Mouse (Mus musculus): ENCODE measurements around the gene Tmem247. TPM values are rescaled to one million over a fixed set of nuclear protein-coding genes. Genes with fewer than 3 reads are reported as not detected.
A peak's percentile ranks its signal among the peaks of the same experiment; 100 is the strongest.

Gene Tmem247
- polyA plus RNA-seq, 2 experiments, result not detected

DNA sequence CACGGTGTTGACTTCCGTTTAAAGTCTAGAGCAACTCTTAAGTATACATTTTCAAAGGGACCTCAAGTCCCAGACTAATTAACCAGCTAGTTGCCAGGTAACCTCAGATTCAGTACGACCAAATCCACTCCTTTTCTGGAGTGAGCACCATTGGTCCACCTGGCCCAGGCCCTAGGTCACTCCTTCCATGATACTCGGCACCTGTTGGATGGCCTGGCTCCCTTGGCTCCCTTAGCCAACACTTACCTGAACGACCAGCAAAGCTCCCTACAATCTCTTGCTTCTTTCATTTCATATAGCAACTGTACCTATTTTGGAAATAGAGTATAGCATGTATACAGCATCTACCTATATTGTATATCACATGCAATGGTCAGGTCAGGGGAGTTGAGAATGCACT lies 16.6 kb upstream of the Tmem247 start:
- H3K27ac ChIP-seq, result no peak overlapping the region
- H3K9me3 ChIP-seq (ENCODE audit: control insufficient read depth, low read length), result no peaks in the 10 kb centered on the region
- H3K4me3 ChIP-seq (ENCODE audit: insufficient read depth in 1 of 2, low read depth in 2 of 2, low read length in 2 of 2), result no peak overlapping the region
- DNase-seq (ENCODE audit: low read depth in 3 of 3, low spot score in 3 of 3) (no peak), ATAC-seq (ENCODE audit: insufficient read depth) (no peak)
- H3K36me3 ChIP-seq (replicated peaks; ENCODE audit: control insufficient read depth, insufficient read depth, low read depth), result no peaks in the 10 kb centered on the region
- 62% methylated on average over 5 of the region's 5 CpGs for WGBS (ENCODE audit: insufficient replicate concordance)
- H3K4me2 ChIP-seq (ENCODE audit: low read depth), result no peak overlapping the region
- H3K9ac ChIP-seq (replicated peaks), result no peak overlapping the region
- TF ChIP-seq CTCF (IDR thresholded peaks at IDR 0.05; ENCODE audit: low read depth) (no peak), EP300 (IDR thresholded peaks at IDR 0.05; ENCODE audit: low read depth) (no peak)
- H3K27me3 ChIP-seq (ENCODE audit: control insufficient read depth, insufficient read depth, low read length), result no peaks in the 10 kb centered on the region
- peaks cover 0 to 3% of the 10 kb centered on the region in 2 experiments; a peak in 2 of 4 replicates for H3K4me1 ChIP-seq (replicated peaks; ENCODE audit: control insufficient read depth in 2 of 2, insufficient read depth in 2 of 2, low read length in 1 of 2)

GRCm38 (mm10) chr17:86902399-86903067 lies 14.6 kb upstream of the Tmem247 start:
- TF ChIP-seq EP300 (IDR thresholded peaks at IDR 0.05; ENCODE audit: low read depth), result no peak
- no peak for TF ChIP-seq CTCF (IDR thresholded peaks at IDR 0.05; ENCODE audit: low read depth)
- H3K27me3 ChIP-seq (ENCODE audit: control insufficient read depth, insufficient read depth, low read length), result no peaks in the 10 kb centered on the region
- ATAC-seq (ENCODE audit: insufficient read depth) (no peak), DNase-seq (ENCODE audit: low read depth in 3 of 3, low spot score in 3 of 3) (no peak)
- WGBS (ENCODE audit: insufficient replicate concordance), result 67% methylated on average over 14 of the region's 14 CpGs
- H3K4me2 ChIP-seq (ENCODE audit: low read depth), result no peak overlapping the region
- H3K9ac ChIP-seq (replicated peaks), result no peak overlapping the region
- H3K4me1 ChIP-seq (replicated peaks; ENCODE audit: control insufficient read depth in 2 of 2, insufficient read depth in 2 of 2, low read length in 1 of 2), result peaks cover 0 to 6% of the 10 kb centered on the region in 2 experiments; a peak in 1 of 4 replicates
- H3K9me3 ChIP-seq (ENCODE audit: control insufficient read depth, low read length), result no peaks in the 10 kb centered on the region
- no peak overlapping the region for H3K27ac ChIP-seq
- H3K36me3 ChIP-seq (replicated peaks; ENCODE audit: control insufficient read depth, insufficient read depth, low read depth), result no peaks in the 10 kb centered on the region
- H3K4me3 ChIP-seq (ENCODE audit: insufficient read depth in 1 of 2, low read depth in 2 of 2, low read length in 2 of 2), result no peak overlapping the region

GRCm38 (mm10) chr17:86903596-86903995 lies 13.6 kb upstream of the Tmem247 start:
- H3K9ac ChIP-seq (replicated peaks), result no peak overlapping the region
- H3K36me3 ChIP-seq (replicated peaks; ENCODE audit: control insufficient read depth, insufficient read depth, low read depth), result no peaks in the 10 kb centered on the region
- H3K27me3 ChIP-seq (ENCODE audit: control insufficient read depth, insufficient read depth, low read length), result no peaks in the 10 kb centered on the region
- H3K4me3 ChIP-seq (ENCODE audit: insufficient read depth in 1 of 2, low read depth in 2 of 2, low read length in 2 of 2), result no peak overlapping the region
- H3K4me1 ChIP-seq (replicated peaks; ENCODE audit: control insufficient read depth in 2 of 2, insufficient read depth in 2 of 2, low read length in 1 of 2), result peaks cover 0 to 6% of the 10 kb centered on the region in 2 experiments; a peak in 1 of 4 replicates
- H3K27ac ChIP-seq, result no peak overlapping the region
- DNase-seq (ENCODE audit: low read depth in 3 of 3, low spot score in 3 of 3) (no peak), ATAC-seq (ENCODE audit: insufficient read depth) (no peak)
- H3K4me2 ChIP-seq (ENCODE audit: low read depth), result no peak overlapping the region
- H3K9me3 ChIP-seq (ENCODE audit: control insufficient read depth, low read length), result no peaks in the 10 kb centered on the region
- TF ChIP-seq EP300 (IDR thresholded peaks at IDR 0.05; ENCODE audit: low read depth) (no peak), CTCF (IDR thresholded peaks at IDR 0.05; ENCODE audit: low read depth) (0 out of 2 replicates have a peak, but pooled peaks have one; percentile 9)
- 11% methylated on average over 7 of the region's 7 CpGs for WGBS (ENCODE audit: insufficient replicate concordance)

DNA sequence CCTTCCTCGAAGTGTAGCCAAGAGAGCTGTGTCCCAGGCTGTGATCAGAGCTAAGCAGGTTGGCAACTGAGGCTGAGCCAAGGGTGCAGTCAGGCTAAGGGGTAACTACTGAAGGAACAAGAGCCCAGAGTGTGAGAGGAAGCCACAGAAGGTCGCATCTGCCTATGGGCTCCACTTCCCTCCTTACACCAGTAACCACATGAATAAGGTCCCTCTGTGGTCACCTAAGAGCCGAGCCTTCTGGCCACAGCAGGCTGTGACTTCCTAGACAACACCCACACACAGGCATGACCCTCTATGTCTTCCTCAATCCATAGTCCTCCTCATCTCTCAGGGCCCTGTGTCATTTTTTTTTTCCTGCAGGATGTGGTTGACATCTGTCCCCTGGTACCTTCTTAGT lies 12.9 kb upstream of the Tmem247 start:
- no peak for DNase-seq (ENCODE audit: low read depth in 3 of 3, low spot score in 3 of 3)
- TF ChIP-seq CTCF (IDR thresholded peaks at IDR 0.05; ENCODE audit: low read depth) (no peak), EP300 (IDR thresholded peaks at IDR 0.05; ENCODE audit: low read depth) (no peak)
- no peak overlapping the region for H3K9ac ChIP-seq (replicated peaks)
- no peaks in the 10 kb centered on the region for H3K27me3 ChIP-seq (ENCODE audit: control insufficient read depth, insufficient read depth, low read length)
- H3K4me2 ChIP-seq (ENCODE audit: low read depth), result no peak overlapping the region
- peaks cover 0 to 6% of the 10 kb centered on the region in 2 experiments; a peak in 1 of 4 replicates for H3K4me1 ChIP-seq (replicated peaks; ENCODE audit: control insufficient read depth in 2 of 2, insufficient read depth in 2 of 2, low read length in 1 of 2)
- no peaks in the 10 kb centered on the region for H3K9me3 ChIP-seq (ENCODE audit: control insufficient read depth, low read length)
- no peak for ATAC-seq (ENCODE audit: insufficient read depth)
- H3K27ac ChIP-seq, result no peak overlapping the region
- 14% methylated on average over 3 of the region's 3 CpGs for WGBS (ENCODE audit: insufficient replicate concordance)
- H3K36me3 ChIP-seq (replicated peaks; ENCODE audit: control insufficient read depth, insufficient read depth, low read depth), result no peaks in the 10 kb centered on the region
- no peak overlapping the region for H3K4me3 ChIP-seq (ENCODE audit: insufficient read depth in 1 of 2, low read depth in 2 of 2, low read length in 2 of 2)

DNA sequence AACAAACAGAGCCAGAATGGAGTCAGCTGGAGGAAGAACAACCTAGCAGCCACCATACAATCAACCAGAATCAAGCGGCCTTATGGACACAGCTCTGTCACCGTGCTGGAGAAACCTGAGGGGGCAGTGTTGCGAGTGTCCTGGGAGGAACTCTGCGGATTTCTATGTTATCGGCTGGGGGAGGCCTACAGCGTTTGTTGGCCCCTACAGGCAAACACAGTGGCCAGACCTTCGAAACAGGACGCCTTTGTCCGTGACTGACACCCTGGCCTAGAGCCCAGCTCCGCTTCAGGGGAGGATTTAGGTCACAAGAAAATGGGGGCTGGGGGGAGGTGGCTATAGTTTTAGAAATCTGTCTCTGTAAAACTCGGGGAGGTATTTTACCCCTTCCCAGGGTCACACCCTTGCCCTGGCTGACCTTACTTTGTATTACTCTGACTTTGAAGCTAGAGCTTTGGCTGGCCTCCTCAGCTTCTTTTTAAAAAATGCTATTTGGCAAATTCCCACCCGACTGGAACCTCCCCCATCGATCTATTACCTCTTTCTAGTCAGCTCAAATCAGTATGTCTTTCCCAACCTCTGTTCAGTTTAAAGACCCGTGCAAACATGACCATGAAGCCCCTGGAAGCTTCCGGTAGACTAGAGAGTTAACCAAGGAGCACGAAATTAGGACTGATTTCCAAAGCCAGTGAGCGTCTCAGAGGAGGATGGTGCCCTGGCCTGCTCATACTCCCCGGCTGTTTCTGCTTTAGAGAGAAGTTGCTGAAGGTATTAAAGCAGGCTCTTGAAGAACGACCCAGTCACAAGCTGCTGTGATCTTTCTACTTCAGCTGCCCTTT lies 11.6 kb upstream of the Tmem247 start:
- Histone ChIP-seq H3K27ac (no peak overlapping the region), H3K4me1 (replicated peaks; ENCODE audit: control insufficient read depth in 2 of 2, insufficient read depth in 2 of 2, low read length in 1 of 2) (peaks cover 0 to 6% of the 10 kb centered on the region in 2 experiments; a peak in 1 of 4 replicates), H3K4me3 (ENCODE audit: insufficient read depth in 1 of 2, low read depth in 2 of 2, low read length in 2 of 2) (no peak overlapping the region), H3K27me3 (ENCODE audit: control insufficient read depth, insufficient read depth, low read length) (no peaks in the 10 kb centered on the region), H3K4me2 (ENCODE audit: low read depth) (no peak overlapping the region), H3K9me3 (ENCODE audit: control insufficient read depth, low read length) (no peaks in the 10 kb centered on the region), H3K36me3 (replicated peaks; ENCODE audit: control insufficient read depth, insufficient read depth, low read depth) (no peaks in the 10 kb centered on the region), H3K9ac (replicated peaks) (no peak overlapping the region)
- ATAC-seq (ENCODE audit: insufficient read depth) (no peak), DNase-seq (ENCODE audit: low read depth in 3 of 3, low spot score in 3 of 3) (no peak)
- WGBS (ENCODE audit: insufficient replicate concordance), result 34% methylated on average over 19 of the region's 19 CpGs
- TF ChIP-seq EP300 (IDR thresholded peaks at IDR 0.05; ENCODE audit: low read depth), result no peak
- peak; percentile 40 for TF ChIP-seq CTCF (IDR thresholded peaks at IDR 0.05; ENCODE audit: low read depth)
